Comparison of ENCODE assay signal across 8 mouse cellular contexts in genomic region chr13:63562141-63562971, GRCm38 (mm10). TPM values are rescaled to one million over a fixed set of nuclear protein-coding genes. Genes with fewer than 3 reads are reported as not detected.
DNase-seq lines count a peak whose midpoint lies in the region; ATAC-seq and TF ChIP-seq lines count a peak whose summit lies in the region.

No protein-coding gene starts in this region.

- TF ChIP-seq POLR2A in cerebellum, adult 2 months (IDR thresholded peaks at IDR 0.05; ENCODE audit: borderline replicate concordance, insufficient read depth, low read length) = no peak
- no peak for TF ChIP-seq POLR2A in olfactory bulb, adult 2 months (IDR thresholded peaks at IDR 0.05; ENCODE audit: insufficient read depth, low read depth, low read length)

- H3K9me3 ChIP-seq in ES-E14 (ENCODE audit: control insufficient read depth, insufficient read depth, low read depth, low read length) = no peaks in the 10 kb centered on the region
- H3K9me3 ChIP-seq in heart, embryonic 14.5 days (ENCODE audit: control insufficient read depth, low read length) = no peaks in the 10 kb centered on the region
- H3K9me3 ChIP-seq in limb, embryonic 12.5 days = no peaks in the 10 kb centered on the region

- peak overlapping the region; percentile 73 for H3K4me3 ChIP-seq in cerebellum, adult 2 months (replicated peaks; ENCODE audit: insufficient read depth, low read depth, low read length)
- peak overlapping the region; percentile 90 to 96 for H3K4me3 ChIP-seq in ES-E14 (ENCODE audit: insufficient read depth in 1 of 2, low read depth in 1 of 2, low read length in 2 of 2, poor library complexity in 1 of 2, severe bottlenecking in 1 of 2)
- H3K4me3 ChIP-seq in heart, embryonic 14.5 days (ENCODE audit: control insufficient read depth in 1 of 2, insufficient read depth in 1 of 2, low read depth in 1 of 2, low read length in 2 of 2) = peak overlapping the region; percentile 73 to 85
- peak overlapping the region; percentile 98 for H3K4me3 ChIP-seq in limb, embryonic 12.5 days (replicated peaks)
- H3K4me3 ChIP-seq in olfactory bulb, adult 2 months (ENCODE audit: insufficient read depth, low read depth, low read length) = peak overlapping the region; percentile 89

- in situ Hi-C loops in ES-E14 (cut with MboI; ENCODE audit: low sequenced_read_pairs in 2 of 2, unreplicated experiment in 2 of 2) = no loop called here

- H3K4me2 ChIP-seq in heart, embryonic 14.5 days (ENCODE audit: low read length) = peak overlapping the region; percentile 84
- peak overlapping the region; percentile 97 for H3K4me2 ChIP-seq in limb, embryonic 12.5 days

- peaks cover 24% of the 10 kb centered on the region for H3K4me1 ChIP-seq in cerebellum, adult 2 months (ENCODE audit: control insufficient read depth, insufficient read depth, low read length)
- H3K4me1 ChIP-seq in ES-E14 (ENCODE audit: control insufficient read depth in 2 of 2, insufficient read depth in 2 of 2, low read length in 2 of 2, poor library complexity in 1 of 2) = peaks cover 8 to 22% of the 10 kb centered on the region in 2 experiments; a peak in 2 of 4 replicates
- H3K4me1 ChIP-seq in heart, embryonic 14.5 days (ENCODE audit: control insufficient read depth in 2 of 2, insufficient read depth in 2 of 2, low read length in 2 of 2) = peaks cover 16 to 50% of the 10 kb centered on the region in 2 experiments
- peaks cover 53% of the 10 kb centered on the region for H3K4me1 ChIP-seq in limb, embryonic 12.5 days (replicated peaks)
- peaks cover 4% of the 10 kb centered on the region; the same call in 1 of the 2 replicates for H3K4me1 ChIP-seq in olfactory bulb, adult 2 months (ENCODE audit: control insufficient read depth, insufficient read depth, low read length)

- peak overlapping the region; percentile 33; the same call in 1 of the 2 replicates for H3K9ac ChIP-seq in ES-E14 (ENCODE audit: insufficient read depth, low read depth, low read length, poor library complexity, severe bottlenecking)
- peak overlapping the region; percentile 92 for H3K9ac ChIP-seq in heart, embryonic 14.5 days (ENCODE audit: low read length)
- peak overlapping the region; percentile 100 for H3K9ac ChIP-seq in limb, embryonic 12.5 days (replicated peaks)

- peaks cover 11% of the 10 kb centered on the region; the same call in 1 of the 2 replicates for H3K36me3 ChIP-seq in ES-E14 (ENCODE audit: control insufficient read depth, insufficient read depth, low read length, poor library complexity, severe bottlenecking)
- 0 out of 2 replicates have a peak, but pooled peaks cover 12% of the 10 kb centered on the region for H3K36me3 ChIP-seq in heart, embryonic 14.5 days (ENCODE audit: control insufficient read depth, insufficient read depth, low read length)
- H3K36me3 ChIP-seq in limb, embryonic 12.5 days = peaks cover 17% of the 10 kb centered on the region; the same call in 1 of the 2 replicates

- ATAC-seq in heart, embryonic 14.5 days (ENCODE audit: insufficient number of reproducible peaks, insufficient read depth, low FRiP score, low read depth) = no peak
- ATAC-seq in limb, embryonic 12.5 days (ENCODE audit: insufficient number of reproducible peaks, insufficient read depth, low FRiP score, low TSS enrichment, low read depth) = no peak

- DNase-seq in cerebellum, adult 2 months = peak; percentile 35 to 39
- DNase-seq in cerebellum, adult 9-11 months = no peak
- DNase-seq in ES-E14 (ENCODE audit: low read depth, low spot score) = no peak
- no peak for DNase-seq in frontal cortex, postnatal 14 days (ENCODE audit: low spot score in 2 of 2)
- DNase-seq in ovary, postnatal 14 days (ENCODE audit: low spot score) = no peak

- WGBS in cerebellum, adult 2 months = under 1% methylated on average over 7 of the region's 7 CpGs
- WGBS in heart, embryonic 14.5 days = under 1% methylated on average over 7 of the region's 7 CpGs
- 3% methylated on average over 7 of the region's 7 CpGs for WGBS in limb, embryonic 12.5 days
- 2% methylated on average over 7 of the region's 7 CpGs for WGBS in olfactory bulb, adult 2 months

- 0 out of 2 replicates have a peak overlapping the region, but pooled peaks have one; percentile 98 for H3K27ac ChIP-seq in cerebellum, adult 2 months (ENCODE audit: insufficient read depth, low read length)
- no peak overlapping the region; the same call in 1 of the 2 replicates for H3K27ac ChIP-seq in ES-E14 (ENCODE audit: insufficient read depth, low read depth, low read length, poor library complexity, severe bottlenecking)
- peak overlapping the region; percentile 21 to 98; a peak in 3 of 4 replicates for H3K27ac ChIP-seq in heart, embryonic 14.5 days (replicated peaks in 1 of 2; ENCODE audit: control insufficient read depth in 1 of 2, insufficient read depth in 1 of 2, low read depth in 2 of 2, low read length in 2 of 2)
- H3K27ac ChIP-seq in limb, embryonic 12.5 days = peak overlapping the region; percentile 100
- no peak overlapping the region for H3K27ac ChIP-seq in olfactory bulb, adult 2 months (ENCODE audit: insufficient read depth, low read depth, low read length)

- no peak for TF ChIP-seq CTCF in cerebellum, adult 2 months (IDR thresholded peaks at IDR 0.05; ENCODE audit: borderline replicate concordance, insufficient read depth, low read depth, low read length)
- TF ChIP-seq CTCF in olfactory bulb, adult 2 months (IDR thresholded peaks at IDR 0.05; ENCODE audit: insufficient read depth, low read depth, low read length) = no peak

- H3K27me3 ChIP-seq in cerebellum, adult 2 months (ENCODE audit: control insufficient read depth, insufficient read depth, low read length) = no peaks in the 10 kb centered on the region
- no peaks in the 10 kb centered on the region for H3K27me3 ChIP-seq in heart, embryonic 14.5 days (ENCODE audit: control insufficient read depth, insufficient read depth, low read length)
- no peaks in the 10 kb centered on the region for H3K27me3 ChIP-seq in limb, embryonic 12.5 days

TF ChIP-seq in ES-E14, 5 proteins besides CTCF, POLR2A, EP300 and RAD21:
- TF ChIP-seq HCFC1 (IDR thresholded peaks at IDR 0.05; ENCODE audit: borderline replicate concordance, insufficient read depth, low read length) (no peak), ZC3H11A (IDR thresholded peaks at IDR 0.05; ENCODE audit: borderline replicate concordance, low read depth, low read length) (no peak), ZNF384 (IDR thresholded peaks at IDR 0.05; ENCODE audit: low read depth, low read length) (no peak)

RNA-seq across cellular contexts. Expression of gene Ptch1, which starts 11.0 kb away (rescaled TPM):
- 63.6 and 63.7 TPM in 2 replicates for polyA plus RNA-seq in cerebellum, adult 2 months (2012; rRNA removed)
- total RNA-seq in ES-E14 (2012; rRNA removed) = 21.6 and 63.8 TPM in 2 replicates
- 8.4 and 9.0 TPM in 2 replicates for polyA plus RNA-seq in heart, embryonic 14.5 days (2014; fragmentation: Nextera tagmentation; extraction: Ambion mirVana)
- 21.6 and 23.0 TPM in 2 replicates for polyA plus RNA-seq in limb, embryonic 12.5 days (2016; fragmentation: Nextera tagmentation; extraction: Ambion mirVana)
- polyA plus RNA-seq in olfactory bulb, adult 2 months (2012; ENCODE audit: insufficient read depth, insufficient read length, low replicate concordance, missing spikeins) = not detected in 2 replicates

Comparison
In these comparisons a context has a peak if more than half of its experiments do, and no peak if none do; other contexts are left out.
1. DNase-seq: peak in cerebellum, adult 2 months (2 of 2); none in cerebellum, adult 9-11 months (single experiment), ES-E14 (single experiment), frontal cortex, postnatal 14 days (0 of 2) and ovary, postnatal 14 days (single experiment).
2. H3K27ac ChIP-seq: peak in cerebellum, adult 2 months (single experiment), heart, embryonic 14.5 days (2 of 2) and limb, embryonic 12.5 days (single experiment); none in ES-E14 (single experiment) and olfactory bulb, adult 2 months (single experiment).
3. H3K9ac ChIP-seq: peak in every context shown above with its lines; median percentile 100 in limb, embryonic 12.5 days; 92 in heart, embryonic 14.5 days; 33 in ES-E14.
4. Peak in every context shown above with its lines, with median percentiles within 50 percentile points of each other: H3K4me3 ChIP-seq.